Mouse (Mus musculus) 416B (cell line): ENCODE data around the gene Sdf2.
A peak's percentile ranks its signal among the peaks of the same experiment; 100 is the strongest.

Source experiments
- DNase-seq: peaks from one replicate; pipeline ENCODE4 v3.0.0; 2011; ENCODE audit warnings: low read depth

The Sdf2 gene

DNA sequence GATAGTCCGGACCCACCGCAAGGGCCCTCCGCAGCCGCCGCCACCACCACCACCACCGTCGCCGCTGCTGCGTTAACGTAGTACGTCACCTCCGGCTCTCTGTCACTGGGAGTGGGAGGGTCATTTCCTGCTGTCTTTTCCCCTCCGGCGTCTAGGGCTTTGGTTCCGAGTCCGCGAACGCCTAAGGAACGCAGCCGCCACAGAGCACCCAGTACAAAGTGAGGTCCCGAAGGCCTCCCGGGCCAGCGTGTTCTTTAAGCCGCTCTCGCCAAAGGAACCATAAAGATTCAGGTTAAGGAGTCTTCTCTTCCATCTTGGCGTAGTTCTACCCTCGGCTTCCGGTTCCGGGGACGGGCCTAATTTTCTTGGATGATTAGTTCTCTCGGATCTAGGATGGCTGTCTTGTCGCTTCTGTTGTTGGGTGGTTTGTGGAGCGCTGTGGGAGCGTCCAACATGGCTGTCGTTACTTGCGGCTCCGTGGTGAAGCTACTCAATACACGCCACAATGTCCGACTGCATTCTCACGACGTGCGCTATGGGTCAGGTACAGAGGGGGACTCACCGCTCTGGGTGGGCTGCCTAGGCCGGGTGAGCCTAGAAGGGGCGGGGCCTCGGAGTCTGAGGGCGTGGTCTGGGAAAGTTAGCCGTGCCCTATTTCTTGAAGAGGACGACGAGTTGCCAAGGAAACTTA lies at the start of gene Sdf2, which contains the start of gene Supt6:
Gene Sdf2, plus strand, starts transcription at position 120 of the 691 bp plus-strand sequence.
Gene Supt6, minus strand, starts transcription at position 361 of the 691 bp plus-strand sequence.
- peak; percentile 97 for DNase-seq

DNA sequence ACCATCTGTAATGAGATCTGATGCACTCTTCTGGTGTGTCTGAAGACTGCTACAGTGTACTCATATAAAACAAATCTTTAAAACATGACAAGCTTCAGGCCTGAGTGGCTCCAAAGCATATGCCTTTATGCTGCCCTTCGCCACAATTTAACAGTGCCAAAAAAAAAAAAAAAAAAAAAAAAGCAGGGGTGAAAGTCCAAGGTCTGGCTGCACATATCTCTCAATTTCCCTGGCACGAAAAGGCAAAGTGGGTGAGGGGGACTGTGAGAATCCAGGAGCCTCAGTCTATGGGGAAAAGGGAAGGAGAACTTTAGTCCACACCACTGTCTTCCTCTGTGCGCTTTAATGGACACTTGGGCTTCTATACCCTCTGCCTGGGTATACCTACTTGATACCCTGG lies 43.2 kb upstream of the Sdf2 start:
- no peak for DNase-seq

DNA sequence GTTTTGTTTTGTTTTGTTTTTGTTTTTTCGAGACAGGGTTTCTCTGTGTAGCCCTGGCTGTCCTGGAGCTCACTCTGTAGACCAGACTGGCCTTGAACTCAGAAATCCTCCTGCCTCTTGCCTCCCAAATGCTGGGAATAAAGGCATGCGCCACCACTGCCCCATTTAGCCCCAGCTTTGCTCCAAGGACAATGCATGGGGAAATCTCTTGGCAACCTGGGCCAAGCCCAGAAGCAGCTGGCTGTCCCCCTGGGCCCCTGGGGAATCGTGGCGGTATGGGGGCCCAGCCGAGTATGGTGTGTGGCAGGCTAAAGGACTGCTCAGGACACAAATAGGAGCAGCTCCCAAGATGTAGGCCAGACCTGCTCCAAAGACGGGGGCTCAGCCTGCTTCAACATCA lies 41.3 kb upstream of the Sdf2 start:
- DNase-seq = no peak

DNA sequence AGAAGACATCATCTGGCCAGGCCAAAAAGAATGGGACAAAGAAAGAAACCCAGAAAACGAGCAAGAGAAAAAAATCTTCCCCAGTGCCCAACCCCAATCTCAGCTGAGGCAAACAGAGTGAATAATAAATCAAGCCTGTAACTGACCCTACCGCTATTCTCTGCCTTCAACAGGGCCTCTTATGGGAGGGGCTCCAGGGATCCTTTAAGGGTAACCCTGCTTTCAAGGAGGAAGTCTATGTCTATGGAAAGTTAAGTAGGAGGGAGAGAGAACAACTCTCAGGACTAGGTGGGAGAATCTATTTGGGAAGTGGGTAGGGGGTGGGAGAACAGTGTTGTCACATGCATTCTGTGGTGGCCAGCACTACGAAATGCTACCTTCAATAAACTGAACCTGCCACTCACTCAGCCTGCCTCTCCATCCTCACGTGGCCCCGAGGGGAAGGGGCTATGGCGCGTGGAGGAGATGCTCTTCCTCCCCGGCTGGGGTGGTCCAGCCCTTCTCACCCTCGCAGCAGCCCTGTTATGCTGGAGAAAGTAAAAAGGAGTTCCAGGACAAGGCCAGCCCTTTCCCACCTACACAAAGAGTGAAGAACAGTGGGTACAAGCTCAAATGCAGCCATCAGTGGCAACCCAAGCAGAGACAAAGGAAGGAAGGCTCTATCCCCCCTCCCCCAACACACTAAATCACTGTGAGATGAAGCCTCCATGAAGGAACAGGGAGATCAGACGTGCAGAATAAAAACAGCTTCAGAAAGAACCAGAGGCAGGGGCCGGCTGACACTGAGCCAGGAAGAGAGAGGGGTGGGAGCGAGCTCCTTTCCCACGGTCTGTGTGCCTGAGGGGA lies 40.0 kb upstream of the Sdf2 start:
- DNase-seq = no peak

DNA sequence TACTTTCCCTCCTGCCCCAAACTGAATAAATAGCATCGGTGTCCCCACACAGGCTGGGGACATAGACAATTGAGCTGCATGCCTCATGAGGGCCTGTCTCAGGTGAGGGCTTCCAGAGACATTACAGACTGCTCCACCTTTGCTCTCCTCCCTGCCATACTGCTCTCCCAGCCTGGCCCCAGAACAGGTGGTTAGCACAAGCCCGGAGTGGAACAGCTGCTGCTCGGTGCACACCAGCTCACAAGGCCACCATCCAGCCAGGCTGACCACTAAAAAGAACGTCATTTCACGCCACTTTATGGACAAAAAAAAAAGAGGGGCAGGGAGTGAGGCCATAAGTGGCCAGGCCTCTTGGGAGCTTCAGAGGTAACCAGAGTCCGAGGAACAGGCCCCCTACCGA lies 38.4 kb upstream of the Sdf2 start:
- DNase-seq = no peak

DNA sequence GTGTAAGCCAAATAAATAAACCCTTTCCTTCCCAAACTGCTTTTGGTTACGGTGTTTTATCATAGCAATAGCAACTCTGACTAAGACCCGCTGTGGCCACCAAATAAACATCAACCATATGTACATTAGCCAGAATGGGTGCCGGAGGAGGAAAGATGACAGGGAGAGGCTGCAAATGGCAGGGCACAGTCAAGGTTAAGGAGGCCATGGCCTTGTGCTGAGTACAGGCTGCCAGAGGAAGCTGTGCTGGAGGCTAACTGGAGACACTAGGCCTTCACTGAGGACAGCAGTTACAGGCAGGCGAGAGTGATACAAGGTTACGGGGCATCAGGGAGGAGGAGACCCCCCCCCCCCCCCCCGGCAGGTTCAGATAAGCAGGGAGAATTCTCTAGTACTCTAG lies 35.7 kb upstream of the Sdf2 start:
- no peak for DNase-seq

DNA sequence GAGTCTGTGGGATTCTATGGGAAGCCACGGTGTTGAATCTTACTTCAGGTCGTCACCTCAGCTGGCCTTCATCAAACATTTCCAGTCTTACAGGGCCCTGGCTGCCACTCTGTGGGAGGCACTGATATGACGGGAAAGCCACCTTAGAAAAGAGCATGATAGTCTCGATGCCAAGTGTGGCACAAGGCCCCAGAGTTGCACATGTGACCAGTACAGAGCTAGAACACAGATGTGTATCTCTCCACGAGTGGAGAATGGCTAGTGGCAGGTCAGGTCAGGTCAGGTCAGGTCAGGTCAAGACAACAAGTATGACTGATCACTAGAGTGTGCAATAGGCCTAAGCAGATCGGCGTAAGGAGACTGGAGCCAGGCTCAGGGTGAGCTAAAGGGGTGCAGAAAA lies 34.9 kb upstream of the Sdf2 start:
- DNase-seq = no peak

DNA sequence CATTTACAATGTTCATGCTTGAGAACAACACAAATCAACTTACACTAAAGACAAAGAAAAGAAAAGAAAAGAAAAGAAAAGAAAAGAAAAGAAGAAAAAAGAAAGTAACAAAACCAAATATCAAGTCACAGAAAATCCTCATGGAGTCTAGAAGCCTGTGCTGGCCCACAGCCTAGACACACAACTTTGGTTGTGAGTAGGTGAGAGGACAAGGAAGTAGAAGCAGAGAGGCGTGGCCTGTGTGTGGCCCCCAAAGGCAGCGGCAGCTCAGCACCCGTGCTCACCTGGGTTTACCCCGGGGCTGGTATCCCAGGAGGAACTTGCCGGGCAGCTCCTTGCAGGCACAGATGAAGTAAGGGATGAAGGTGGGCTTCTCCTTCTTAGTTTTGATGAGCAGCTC lies 34.0 kb upstream of the Sdf2 start:
- no peak for DNase-seq

DNA sequence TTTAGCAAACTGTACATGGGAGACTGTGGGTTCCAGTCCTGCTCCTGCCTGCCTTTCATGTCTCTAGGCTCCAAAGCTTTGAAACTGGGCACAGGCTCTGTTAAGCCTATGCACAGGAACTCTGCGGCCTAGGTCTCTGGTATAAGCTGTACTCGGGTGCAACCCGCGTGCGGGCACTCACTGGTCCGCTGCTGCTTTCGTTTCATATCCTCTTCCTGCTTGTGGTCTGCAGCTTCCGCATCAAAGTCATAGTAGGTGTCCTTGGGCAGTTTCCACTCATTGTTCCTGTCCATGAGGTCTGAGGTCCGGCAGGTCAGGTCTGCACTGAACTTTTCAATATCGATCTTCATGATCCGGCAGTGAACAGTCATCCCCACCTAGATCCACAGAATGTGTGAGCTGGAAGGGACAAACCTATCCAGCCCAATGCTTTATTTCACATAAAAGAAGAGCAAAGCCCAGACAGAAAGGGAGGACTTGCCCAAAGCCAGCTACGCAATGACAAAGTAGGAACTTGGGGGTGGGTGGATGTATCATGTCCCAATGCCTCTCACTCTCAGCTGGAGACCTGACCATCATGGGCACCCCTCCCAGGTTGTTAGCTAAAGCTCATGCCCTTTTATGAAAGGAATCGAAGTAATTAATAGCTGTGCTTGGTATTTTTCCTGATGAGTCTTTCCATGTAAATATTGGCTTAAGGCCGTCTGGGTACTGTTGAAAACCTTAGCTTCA lies 32.3 kb upstream of the Sdf2 start:
- DNase-seq = peak; percentile 92

DNA sequence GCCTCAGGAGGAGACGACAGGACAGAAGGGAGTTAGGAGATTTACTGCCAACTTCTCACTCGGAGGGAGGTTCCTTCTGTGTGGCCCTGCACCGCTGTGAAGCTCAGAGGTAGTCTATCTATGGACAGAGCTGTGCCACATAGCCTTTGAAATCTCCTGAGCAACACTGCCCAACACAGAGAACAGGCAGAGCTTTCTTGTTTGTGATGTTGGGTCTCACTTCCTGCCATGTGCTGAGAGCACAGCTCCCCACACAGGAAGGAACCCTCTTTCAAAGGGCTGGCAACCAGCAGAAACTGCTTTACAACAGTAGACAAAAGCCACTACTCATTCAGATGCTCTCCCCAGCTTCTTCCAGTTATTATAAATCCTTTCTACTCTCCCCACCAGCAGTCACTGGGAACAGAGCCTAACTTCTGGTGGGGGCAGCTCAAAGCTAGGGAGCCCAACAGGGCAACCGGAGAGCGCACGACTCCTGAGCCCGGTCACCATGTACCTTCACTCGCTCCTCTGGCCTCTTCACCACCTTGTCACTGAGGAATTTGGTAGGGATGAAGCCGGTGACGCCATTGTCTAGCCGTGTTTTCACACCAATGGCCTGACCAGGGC lies 29.7 kb upstream of the Sdf2 start:
- peak; percentile 22 for DNase-seq

DNA sequence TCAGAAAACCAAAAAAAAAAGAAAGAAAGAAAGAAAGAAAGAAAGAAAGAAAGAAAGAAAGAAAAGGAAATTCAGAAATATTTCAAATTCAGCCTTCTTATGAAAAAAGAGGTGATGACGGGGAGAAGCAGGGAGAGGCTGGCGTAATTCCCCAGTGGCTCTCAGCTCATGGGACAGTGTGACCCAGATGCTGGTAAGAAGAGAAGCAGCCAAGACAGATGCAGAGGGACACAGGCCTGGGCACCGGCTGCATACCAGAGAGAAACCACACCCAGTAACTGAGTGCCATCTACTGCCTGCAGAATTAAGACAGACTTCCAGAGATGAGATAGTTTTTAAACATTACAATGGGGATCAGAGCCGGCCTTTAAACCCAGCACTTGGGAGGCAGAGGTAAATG lies 22.0 kb upstream of the Sdf2 start:
- no peak for DNase-seq

DNA sequence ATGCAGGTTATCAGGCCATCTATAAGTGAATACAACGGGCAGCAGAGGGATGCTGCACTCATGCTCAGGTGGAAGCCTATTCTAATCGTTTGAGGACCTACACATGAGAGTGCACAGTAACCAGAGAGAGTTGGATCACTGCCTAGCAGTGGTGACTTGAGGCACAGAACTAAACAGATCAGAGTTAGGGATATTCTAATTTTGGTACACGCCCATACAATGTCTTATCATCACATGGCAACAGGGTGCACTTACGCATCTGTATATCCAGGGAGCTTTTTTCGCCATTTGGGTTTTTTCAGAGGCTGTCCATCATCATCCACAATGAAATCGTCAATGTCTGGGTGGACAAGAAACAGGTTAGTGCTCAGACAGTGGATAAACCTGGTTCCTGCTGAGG lies 14.0 kb upstream of the Sdf2 start:
- no peak for DNase-seq

DNA sequence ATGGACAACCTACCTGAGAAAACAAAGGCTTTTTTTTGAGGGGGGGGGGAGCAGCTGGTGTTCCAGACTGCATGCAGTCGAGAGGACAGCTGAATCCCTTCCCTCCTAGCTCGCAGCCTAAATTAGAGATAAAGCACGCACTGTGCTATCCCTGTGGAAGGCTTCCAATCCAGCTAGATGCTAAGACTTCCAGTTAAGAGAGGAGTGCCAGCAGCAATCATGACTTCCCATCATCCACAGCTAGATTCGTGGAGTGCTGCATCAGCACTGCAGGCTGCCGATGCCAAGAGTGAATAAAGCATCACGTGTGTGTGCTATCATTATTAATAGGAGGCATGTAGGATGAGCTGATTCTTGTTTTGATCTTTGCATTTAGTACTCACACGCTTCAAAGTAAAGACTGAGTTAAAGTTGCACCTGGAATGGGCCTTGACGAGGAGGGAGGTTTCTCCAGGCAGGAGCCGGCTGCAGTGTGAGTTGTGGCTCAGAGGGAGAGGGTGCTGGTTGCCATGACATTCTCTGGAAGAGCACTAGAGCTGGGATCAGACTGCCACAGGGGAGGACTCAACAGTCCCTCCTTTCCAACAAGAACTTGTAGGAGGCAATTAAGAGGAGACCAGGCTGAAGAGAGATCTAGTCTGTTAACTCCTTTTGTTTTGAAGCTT lies 5.2 kb upstream of the Sdf2 start:
- DNase-seq = no peak

DNA sequence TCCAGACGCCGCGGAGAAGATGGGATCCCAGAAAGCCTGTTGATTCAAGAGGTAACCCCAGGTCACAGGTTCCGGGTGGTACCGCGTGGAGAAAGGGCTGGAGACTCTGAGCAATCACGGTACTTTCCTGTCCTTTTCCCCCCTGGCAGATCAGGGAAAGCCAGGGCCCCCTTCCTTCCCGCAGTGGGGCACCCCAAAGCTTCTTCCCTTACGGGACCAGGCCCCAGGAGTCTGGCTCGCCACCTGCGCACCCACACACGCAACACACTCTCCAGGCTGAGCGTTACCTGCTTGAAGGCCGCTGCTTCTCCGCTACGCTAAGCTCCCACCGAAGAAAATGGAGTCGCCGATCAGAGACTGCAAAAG lies 302 bp upstream of the Sdf2 start:
- DNase-seq = no peak

DNA sequence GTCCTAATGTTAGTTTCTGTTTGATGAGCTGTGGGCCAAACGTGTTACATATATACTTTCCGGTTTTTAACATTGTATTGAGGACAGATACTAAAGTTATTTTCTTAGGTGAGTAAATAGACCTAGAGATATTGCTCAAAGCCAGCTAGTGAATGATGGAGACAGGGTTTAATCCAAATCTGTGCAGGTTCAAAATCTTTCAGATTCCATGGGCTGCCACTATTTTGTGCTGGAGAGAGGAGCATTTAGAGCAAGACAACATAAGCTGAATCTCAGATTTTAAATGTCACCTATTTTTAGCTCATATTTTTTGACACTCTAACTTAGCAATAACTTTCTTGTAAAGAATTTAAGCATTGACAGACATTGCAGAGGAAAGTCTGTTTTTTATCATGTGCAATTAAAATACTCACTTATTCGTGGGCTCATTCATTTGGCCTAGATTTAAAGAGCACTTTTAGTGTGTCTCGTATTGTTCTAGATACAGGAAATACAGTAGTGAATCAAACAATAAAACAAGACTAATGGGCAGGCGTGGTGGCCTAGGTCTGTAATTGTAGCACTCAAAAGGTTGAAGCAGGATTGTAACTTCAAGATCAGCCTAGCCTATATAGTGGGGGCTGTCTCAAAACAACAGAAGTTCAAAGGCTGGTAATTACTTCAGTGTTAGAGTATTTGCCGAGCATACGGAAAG lies 919 bp downstream of the Sdf2 start:
- DNase-seq = no peak

DNA sequence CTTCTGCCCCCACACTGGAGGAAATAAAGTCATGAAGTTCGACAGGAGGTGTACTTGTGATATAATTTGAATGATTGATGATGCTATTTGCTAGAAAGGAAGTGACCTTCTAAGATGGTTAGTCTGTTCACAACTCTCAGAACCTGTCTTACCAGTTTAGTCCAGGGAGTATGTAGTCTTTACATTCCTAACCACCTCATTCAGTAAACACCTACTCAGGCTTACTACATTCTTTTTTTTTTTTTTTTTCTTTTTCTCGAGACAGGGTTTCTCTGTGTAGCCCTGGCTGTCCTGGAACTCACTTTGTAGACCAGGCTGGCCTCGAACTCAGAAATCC lies 1.4 kb downstream of the Sdf2 start:
- no peak for DNase-seq

DNA sequence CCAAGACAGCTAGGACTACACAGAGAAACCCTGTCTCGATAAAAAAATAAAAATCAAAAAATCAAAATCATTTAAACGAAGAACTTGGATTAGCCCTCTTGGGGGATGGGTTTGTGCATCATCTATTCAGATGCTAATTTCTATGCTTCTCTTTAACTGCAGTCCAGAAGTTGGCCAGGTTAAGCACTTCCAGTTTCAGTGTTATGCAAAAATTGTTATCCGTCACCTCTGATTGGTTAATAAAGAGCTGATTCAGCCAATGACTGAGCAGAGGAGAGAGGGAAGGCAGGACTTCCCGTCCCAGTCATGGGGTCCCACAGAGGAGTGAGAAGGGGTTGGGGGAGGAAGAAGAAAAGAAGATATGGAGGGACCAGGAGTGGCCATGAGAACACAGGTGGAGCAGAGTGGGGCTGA lies 2.2 kb downstream of the Sdf2 start:
- DNase-seq = peak; percentile 93

DNA sequence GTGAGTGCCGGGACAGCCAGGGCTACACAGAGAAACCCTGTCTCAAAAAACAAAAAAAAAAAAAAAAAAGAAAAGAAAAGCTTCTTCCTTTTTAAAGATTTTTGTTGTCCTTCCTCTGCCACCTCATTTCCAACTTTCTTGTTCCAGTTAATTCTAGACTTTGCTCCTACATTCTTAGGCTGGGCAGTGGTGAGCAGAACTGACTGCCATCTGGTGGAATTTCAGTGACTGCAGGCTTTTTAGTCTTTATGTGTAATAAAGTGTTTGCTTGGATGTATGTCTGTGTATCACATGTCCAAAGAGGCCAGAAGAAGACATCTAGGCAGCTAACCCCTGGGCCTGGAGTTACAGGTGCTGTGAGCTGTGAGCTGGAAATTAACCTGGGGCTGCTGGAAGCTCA lies 11.1 kb downstream of the Sdf2 start:
- peak; percentile 51 for DNase-seq

DNA sequence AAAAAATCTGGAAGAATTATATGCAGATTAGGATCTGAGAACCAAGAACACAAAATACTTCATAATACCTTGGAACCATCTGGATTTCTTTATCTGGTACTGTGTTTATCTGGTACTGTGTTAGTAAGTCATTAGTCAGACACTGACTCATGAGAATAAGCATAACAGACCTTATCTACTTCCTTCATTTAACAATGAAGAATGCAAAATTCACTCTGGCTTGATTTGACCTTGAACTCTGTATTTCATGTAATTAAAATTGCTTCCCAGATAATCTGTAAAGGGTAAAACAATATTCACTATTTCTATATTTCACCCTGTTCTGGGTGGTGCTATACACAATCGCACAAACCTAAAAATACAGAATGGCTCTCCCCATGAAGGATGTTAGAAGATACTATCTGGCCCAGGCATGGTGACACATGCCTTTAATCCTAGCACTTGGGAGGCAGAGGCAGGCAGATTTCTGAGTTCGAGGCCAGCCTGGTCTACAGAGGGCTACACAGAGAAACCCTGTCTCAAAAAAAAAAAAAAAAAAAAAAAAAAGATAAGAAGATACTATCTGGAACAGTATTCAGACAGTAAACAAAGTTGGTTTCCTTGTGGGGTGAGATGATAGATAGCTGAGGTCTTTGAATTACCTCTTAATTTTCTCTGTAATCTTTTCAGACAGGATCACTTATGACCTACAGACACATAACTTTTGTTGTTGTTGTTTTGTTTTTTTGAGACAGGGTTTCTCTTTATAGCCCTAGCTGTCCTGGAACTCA lies 15.1 kb downstream of the Sdf2 start:
- peak; percentile 89 for DNase-seq
